Mouse (Mus musculus) inflammation-experienced regulatory T-cells (primary cell): Measurements from ENCODE around the gene Coq8a. TPM values are rescaled to one million over a fixed set of nuclear protein-coding genes. Genes with fewer than 3 reads are reported as not detected.

ENCODE experiments used
- polyA plus RNA-seq, 2 experiments: library from polyadenylated mRNA; unstranded; fragments of 100-300 nt; shearing (Covaris generic); gene quantifications; one replicate each; pipeline ENCODE4 v1.2.1; 2017

Gene Coq8a
- 10 to 100 TPM; 27.1 to 51.5 TPM for polyA plus RNA-seq

GRCm38 (mm10) chr1:180198959-180199714 is at the start of gene Coq8a:
TSS of gene Coq8a (minus strand) at chr1:180199602.

Other genes with a start within 250 kb of the Coq8a start
- gene Cdc42bpa, start 239.1 kb downstream of the Coq8a start, polyA plus RNA-seq, result under 1 TPM; 0.25 to 0.82 TPM
- gene Psen2, start 63.8 kb upstream of the Coq8a start, polyA plus RNA-seq, result 100 to 1,000 TPM; 104 to 155 TPM
- gene Itpkb, start 130.9 kb upstream of the Coq8a start, polyA plus RNA-seq, result 10 to 100 TPM; 73.2 to 81.0 TPM